Mouse (Mus musculus) erythroblast, embryonic 14.5 days (primary cell): ENCODE results near the gene Fsd2.
A peak's percentile ranks its signal among the peaks of the same experiment; 100 is the strongest.

ENCODE experiments used
- GATA1 ChIP-seq: IDR thresholded peaks from 2 replicates; pipeline ENCODE4 v1.6.1; 2012; ENCODE audit warnings: low read length, inconsistent platforms, mixed read lengths
- TAL1 ChIP-seq: IDR thresholded peaks from 3 replicates; pipeline ENCODE4 v1.6.1; 2012; ENCODE audit warnings: low read length, inconsistent platforms, mixed read lengths

- peak; percentile 85 for TF ChIP-seq GATA1
- no peak for TF ChIP-seq TAL1
Observed at GRCm38 (mm10) chr7:81572610-81573268, 6.0 kb upstream of the Fsd2 start.
